Mouse (Mus musculus): Measurements from ENCODE around the gene Zfp462. TPM values are rescaled to one million over a fixed set of nuclear protein-coding genes. Genes with fewer than 3 reads are reported as not detected.

Zfp462 gene
- total RNA-seq, 1 experiment = 63.7 TPM

DNA sequence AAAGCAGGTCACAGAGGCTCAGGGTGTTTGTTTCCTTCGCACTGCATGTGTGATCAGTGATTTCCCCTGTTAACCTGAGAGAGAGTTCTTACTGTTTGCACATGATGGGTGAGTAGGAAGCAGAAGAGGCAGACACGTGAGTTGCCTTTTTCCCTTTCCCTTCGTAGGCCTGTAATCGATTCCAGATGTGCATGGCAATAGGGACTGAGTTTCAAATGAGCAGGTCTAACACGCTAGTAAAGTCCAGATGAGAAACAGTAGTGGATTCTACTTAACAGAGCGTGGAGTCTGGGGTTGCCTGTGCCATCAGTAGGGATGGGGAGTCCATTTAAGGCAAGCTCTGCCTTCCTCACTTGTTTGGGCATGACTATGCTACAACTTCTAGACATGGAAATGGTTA lies 93.3 kb downstream of the Zfp462 start:
- Histone ChIP-seq H3K4me1 (ENCODE audit: control insufficient read depth in 2 of 2, insufficient read depth in 2 of 2, low read length in 2 of 2, poor library complexity in 1 of 2) (peaks cover 4 to 11% of the 10 kb centered on the region in 2 experiments), H3K4me3 (ENCODE audit: insufficient read depth in 1 of 2, low read depth in 1 of 2, low read length in 2 of 2, poor library complexity in 1 of 2, severe bottlenecking in 1 of 2) (no peak overlapping the region), H3K36me3 (ENCODE audit: control insufficient read depth, insufficient read depth, low read length, poor library complexity, severe bottlenecking) (peaks cover 14% of the 10 kb centered on the region; the same call in 1 of the 2 replicates), H3K9me3 (ENCODE audit: control insufficient read depth, insufficient read depth, low read depth, low read length) (no peaks in the 10 kb centered on the region), H3K9ac (ENCODE audit: insufficient read depth, low read depth, low read length, poor library complexity, severe bottlenecking) (no peak overlapping the region), H3K27ac (ENCODE audit: insufficient read depth, low read depth, low read length, poor library complexity, severe bottlenecking) (no peak overlapping the region)
- no peak for DNase-seq (ENCODE audit: low read depth, low spot score)
- TF ChIP-seq CHD2 (IDR thresholded peaks at IDR 0.05; ENCODE audit: low read depth, low read length) (no peak), HCFC1 (IDR thresholded peaks at IDR 0.05; ENCODE audit: borderline replicate concordance, insufficient read depth, low read length) (no peak), ZNF384 (IDR thresholded peaks at IDR 0.05; ENCODE audit: low read depth, low read length) (no peak), ZC3H11A (IDR thresholded peaks at IDR 0.05; ENCODE audit: borderline replicate concordance, low read depth, low read length) (no peak), MAFK (IDR thresholded peaks at IDR 0.05; ENCODE audit: insufficient read depth, low read depth, low read length) (no peak)
- in situ Hi-C loops (cut with MboI; ENCODE audit: low sequenced_read_pairs in 2 of 2, unreplicated experiment in 2 of 2) = no loop called here

- in situ Hi-C loops (cut with MboI; ENCODE audit: low sequenced_read_pairs in 2 of 2, unreplicated experiment in 2 of 2) = no loop called here
- H3K9ac ChIP-seq (ENCODE audit: insufficient read depth, low read depth, low read length, poor library complexity, severe bottlenecking) = no peak overlapping the region
Observed at GRCm38 (mm10) chr4:55040258-55040964, 95.6 kb downstream of the Zfp462 start.

GRCm38 (mm10) chr4:55041106-55041730 lies 96.4 kb downstream of the Zfp462 start:
- H3K9me3 ChIP-seq (ENCODE audit: control insufficient read depth, insufficient read depth, low read depth, low read length) = no peaks in the 10 kb centered on the region
- TF ChIP-seq ZNF384 (IDR thresholded peaks at IDR 0.05; ENCODE audit: low read depth, low read length) (no peak), CHD2 (IDR thresholded peaks at IDR 0.05; ENCODE audit: low read depth, low read length) (no peak), HCFC1 (IDR thresholded peaks at IDR 0.05; ENCODE audit: borderline replicate concordance, insufficient read depth, low read length) (no peak), MAFK (IDR thresholded peaks at IDR 0.05; ENCODE audit: insufficient read depth, low read depth, low read length) (no peak), ZC3H11A (IDR thresholded peaks at IDR 0.05; ENCODE audit: borderline replicate concordance, low read depth, low read length) (no peak)
- H3K27ac ChIP-seq (ENCODE audit: insufficient read depth, low read depth, low read length, poor library complexity, severe bottlenecking) = no peak overlapping the region
- in situ Hi-C loops (cut with MboI; ENCODE audit: low sequenced_read_pairs in 2 of 2, unreplicated experiment in 2 of 2) = no loop called here
- no peak overlapping the region for H3K4me3 ChIP-seq (ENCODE audit: insufficient read depth in 1 of 2, low read depth in 1 of 2, low read length in 2 of 2, poor library complexity in 1 of 2, severe bottlenecking in 1 of 2)
- H3K4me1 ChIP-seq (ENCODE audit: control insufficient read depth in 2 of 2, insufficient read depth in 2 of 2, low read length in 2 of 2, poor library complexity in 1 of 2) = peaks cover 4 to 7% of the 10 kb centered on the region in 2 experiments; a peak in 3 of 4 replicates
- no peak for DNase-seq (ENCODE audit: low read depth, low spot score)
- no peak overlapping the region for H3K9ac ChIP-seq (ENCODE audit: insufficient read depth, low read depth, low read length, poor library complexity, severe bottlenecking)
- peaks cover 4% of the 10 kb centered on the region; the same call in 1 of the 2 replicates for H3K36me3 ChIP-seq (ENCODE audit: control insufficient read depth, insufficient read depth, low read length, poor library complexity, severe bottlenecking)

More at GRCm38 (mm10) chr4:55040258-55040964, 95.6 kb downstream of the Zfp462 start:
- H3K9me3 ChIP-seq (ENCODE audit: control insufficient read depth, insufficient read depth, low read depth, low read length) = no peaks in the 10 kb centered on the region
- H3K36me3 ChIP-seq (ENCODE audit: control insufficient read depth, insufficient read depth, low read length, poor library complexity, severe bottlenecking) = peaks cover 6% of the 10 kb centered on the region; the same call in 1 of the 2 replicates
- TF ChIP-seq MAFK (IDR thresholded peaks at IDR 0.05; ENCODE audit: insufficient read depth, low read depth, low read length) = no peak
- no peak for TF ChIP-seq ZNF384 (IDR thresholded peaks at IDR 0.05; ENCODE audit: low read depth, low read length)
- no peak for TF ChIP-seq HCFC1 (IDR thresholded peaks at IDR 0.05; ENCODE audit: borderline replicate concordance, insufficient read depth, low read length)
- TF ChIP-seq ZC3H11A (IDR thresholded peaks at IDR 0.05; ENCODE audit: borderline replicate concordance, low read depth, low read length) = no peak
- no peak for TF ChIP-seq CHD2 (IDR thresholded peaks at IDR 0.05; ENCODE audit: low read depth, low read length)
- H3K4me3 ChIP-seq (ENCODE audit: insufficient read depth in 1 of 2, low read depth in 1 of 2, low read length in 2 of 2, poor library complexity in 1 of 2, severe bottlenecking in 1 of 2) = no peak overlapping the region
- no peak overlapping the region for H3K27ac ChIP-seq (ENCODE audit: insufficient read depth, low read depth, low read length, poor library complexity, severe bottlenecking)
- peaks cover 4 to 7% of the 10 kb centered on the region in 2 experiments; a peak in 3 of 4 replicates for H3K4me1 ChIP-seq (ENCODE audit: control insufficient read depth in 2 of 2, insufficient read depth in 2 of 2, low read length in 2 of 2, poor library complexity in 1 of 2)
- DNase-seq (ENCODE audit: low read depth, low spot score) = no peak

DNA sequence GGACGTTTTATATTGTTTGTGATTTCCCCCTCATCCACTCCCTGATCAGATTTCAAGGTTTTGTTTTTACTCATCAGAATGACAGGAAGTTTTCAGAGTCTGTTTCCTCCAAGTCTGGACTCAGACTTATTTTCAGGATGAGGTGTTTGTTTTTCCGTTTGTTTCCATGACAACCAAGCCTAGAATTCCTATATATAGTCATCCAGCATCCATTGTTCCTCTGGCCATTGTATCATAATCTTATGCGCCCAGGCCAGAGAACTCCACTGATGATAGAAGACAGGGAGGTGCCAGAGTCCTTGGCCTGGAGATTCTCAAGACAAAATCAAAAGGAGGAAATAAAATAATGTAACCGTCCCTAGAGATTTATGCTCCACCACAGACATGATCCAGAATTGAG lies 97.7 kb downstream of the Zfp462 start:
- in situ Hi-C loops (cut with MboI; ENCODE audit: low sequenced_read_pairs in 2 of 2, unreplicated experiment in 2 of 2) = no loop called here
- H3K4me1 ChIP-seq (ENCODE audit: control insufficient read depth in 2 of 2, insufficient read depth in 2 of 2, low read length in 2 of 2, poor library complexity in 1 of 2) = peaks cover 4 to 7% of the 10 kb centered on the region in 2 experiments; a peak in 3 of 4 replicates
- H3K36me3 ChIP-seq (ENCODE audit: control insufficient read depth, insufficient read depth, low read length, poor library complexity, severe bottlenecking) = peaks cover 6% of the 10 kb centered on the region; the same call in 1 of the 2 replicates
- H3K4me3 ChIP-seq (ENCODE audit: insufficient read depth in 1 of 2, low read depth in 1 of 2, low read length in 2 of 2, poor library complexity in 1 of 2, severe bottlenecking in 1 of 2) = no peak overlapping the region
- no peak overlapping the region for H3K9ac ChIP-seq (ENCODE audit: insufficient read depth, low read depth, low read length, poor library complexity, severe bottlenecking)
- DNase-seq (ENCODE audit: low read depth, low spot score) = no peak
- no peaks in the 10 kb centered on the region for H3K9me3 ChIP-seq (ENCODE audit: control insufficient read depth, insufficient read depth, low read depth, low read length)
- no peak overlapping the region for H3K27ac ChIP-seq (ENCODE audit: insufficient read depth, low read depth, low read length, poor library complexity, severe bottlenecking)
- TF ChIP-seq ZC3H11A (IDR thresholded peaks at IDR 0.05; ENCODE audit: borderline replicate concordance, low read depth, low read length) (no peak), CHD2 (IDR thresholded peaks at IDR 0.05; ENCODE audit: low read depth, low read length) (no peak), MAFK (IDR thresholded peaks at IDR 0.05; ENCODE audit: insufficient read depth, low read depth, low read length) (no peak)

Measured in ES-E14 (cell line).